Mouse (Mus musculus): Measurements from ENCODE around the gene Rasa3. TPM values are rescaled to one million over a fixed set of nuclear protein-coding genes. Genes with fewer than 3 reads are reported as not detected.

Gene Rasa3
- 13.3 and 20.5 TPM in 2 replicates for polyA plus RNA-seq (2015; fragmentation: Nextera tagmentation; extraction: Ambion mirVana)

DNA sequence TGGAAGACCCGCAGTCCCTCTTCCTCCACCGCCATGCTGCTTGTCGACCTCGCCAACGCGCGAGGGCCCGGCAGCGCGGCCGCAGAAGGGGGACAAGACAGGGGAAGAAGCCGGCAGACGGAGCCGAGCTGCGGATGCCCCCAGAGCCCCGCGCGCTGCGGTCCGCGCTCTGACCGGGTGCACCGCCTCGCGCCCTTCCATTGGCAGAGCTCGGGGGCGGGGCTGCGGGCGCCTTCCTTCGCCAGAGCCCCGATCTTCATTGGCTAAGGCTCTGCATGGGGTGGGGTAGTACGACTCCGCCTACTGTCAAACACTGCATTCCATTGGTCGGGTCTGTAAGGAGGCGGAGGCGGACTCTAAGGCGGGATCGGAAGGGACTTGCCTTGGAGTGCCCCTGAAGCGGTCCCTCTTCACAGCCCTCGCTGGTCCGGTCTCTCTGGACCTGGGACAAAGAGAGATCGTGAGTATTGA is at the start of gene Rasa3:
Gene Rasa3 (minus strand): TSS at position 191 of the 471 bp plus-strand sequence.

DNA sequence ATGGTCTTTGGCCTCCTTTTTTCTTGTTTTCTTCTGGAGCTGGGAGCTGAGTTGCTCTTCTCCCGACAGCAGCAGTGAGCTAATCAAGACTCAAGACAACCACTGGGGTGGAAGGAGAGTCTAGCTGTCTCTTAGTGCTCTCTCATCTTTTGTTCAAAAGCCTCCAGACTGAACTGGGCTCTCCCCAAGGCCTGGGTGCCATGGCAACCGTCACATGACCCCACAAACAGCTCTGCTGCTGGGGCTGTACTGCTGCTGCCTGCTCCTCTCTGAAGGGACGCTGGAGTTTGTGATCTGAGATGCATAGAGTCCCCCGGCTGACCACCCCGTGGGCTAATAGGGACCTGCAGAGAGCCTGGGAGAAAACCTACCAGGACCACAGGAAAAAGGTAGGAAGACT is 28.3 kb upstream of the Rasa3 start, which contains the start of gene Cfap97d2:
Gene Cfap97d2 (plus strand): TSS at position 222 of the 400 bp plus-strand sequence.

DNA sequence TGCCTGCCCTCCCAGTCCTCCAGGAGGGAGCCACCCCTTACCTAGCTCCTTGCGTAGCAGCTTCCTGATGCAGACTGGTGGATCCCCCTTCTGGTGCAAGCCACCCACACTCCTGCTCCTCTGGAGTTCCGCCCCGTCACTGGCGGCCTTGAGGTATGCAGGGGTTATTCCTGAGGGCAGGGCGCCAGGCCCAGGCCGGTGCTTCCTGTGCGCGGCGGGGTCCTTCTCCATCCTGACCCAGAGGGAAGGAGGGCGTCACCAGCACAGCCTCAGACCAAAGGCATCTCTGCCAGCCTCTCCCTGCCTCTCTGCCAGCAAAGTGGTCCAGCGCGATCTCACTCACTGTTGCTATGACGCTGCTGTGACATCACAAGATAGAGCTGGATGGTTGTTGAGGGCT is 115.3 kb downstream of the Rasa3 start, which contains the start of gene 1700029H14Rik:
Gene 1700029H14Rik (minus strand): TSS at position 344 of the 400 bp plus-strand sequence.

Other genes with a start within 250 kb of the Rasa3 start
- 0.91 and 1.4 TPM in 2 replicates for gene Tmem255b, start 242.4 kb downstream of the Rasa3 start, polyA plus RNA-seq (2015; fragmentation: Nextera tagmentation; extraction: Ambion mirVana)
- 147 and 190 TPM in 2 replicates for gene Gas6, start 183.1 kb downstream of the Rasa3 start, polyA plus RNA-seq (2015; fragmentation: Nextera tagmentation; extraction: Ambion mirVana)
- not detected in 2 replicates for gene 1700029H14Rik, start 115.1 kb downstream of the Rasa3 start, polyA plus RNA-seq (2015; fragmentation: Nextera tagmentation; extraction: Ambion mirVana)
- 0.30 and 1.0 TPM in 2 replicates for gene Cfap97d2, start 28.3 kb upstream of the Rasa3 start, polyA plus RNA-seq (2015; fragmentation: Nextera tagmentation; extraction: Ambion mirVana)
- gene Cdc16, start 80.1 kb upstream of the Rasa3 start, polyA plus RNA-seq (2015; fragmentation: Nextera tagmentation; extraction: Ambion mirVana): 92.3 and 95.3 TPM in 2 replicates
- 30.0 and 38.7 TPM in 2 replicates for gene Upf3a, start 108.0 kb upstream of the Rasa3 start, polyA plus RNA-seq (2015; fragmentation: Nextera tagmentation; extraction: Ambion mirVana)
- not detected in 2 replicates for gene AF366264, start 160.8 kb upstream of the Rasa3 start, polyA plus RNA-seq (2015; fragmentation: Nextera tagmentation; extraction: Ambion mirVana)
- 12.6 and 15.4 TPM in 2 replicates for gene Champ1, start 192.0 kb upstream of the Rasa3 start, polyA plus RNA-seq (2015; fragmentation: Nextera tagmentation; extraction: Ambion mirVana)
- 45.1 and 61.6 TPM in 2 replicates for gene Coprs, start 212.7 kb upstream of the Rasa3 start, polyA plus RNA-seq (2015; fragmentation: Nextera tagmentation; extraction: Ambion mirVana)